Mouse (Mus musculus): ENCODE measurements around the gene App. TPM values are rescaled to one million over a fixed set of nuclear protein-coding genes. Genes with fewer than 3 reads are reported as not detected.

Gene App
- polyA plus RNA-seq, 1 experiment from 2014 or later, result 225 TPM

DNA sequence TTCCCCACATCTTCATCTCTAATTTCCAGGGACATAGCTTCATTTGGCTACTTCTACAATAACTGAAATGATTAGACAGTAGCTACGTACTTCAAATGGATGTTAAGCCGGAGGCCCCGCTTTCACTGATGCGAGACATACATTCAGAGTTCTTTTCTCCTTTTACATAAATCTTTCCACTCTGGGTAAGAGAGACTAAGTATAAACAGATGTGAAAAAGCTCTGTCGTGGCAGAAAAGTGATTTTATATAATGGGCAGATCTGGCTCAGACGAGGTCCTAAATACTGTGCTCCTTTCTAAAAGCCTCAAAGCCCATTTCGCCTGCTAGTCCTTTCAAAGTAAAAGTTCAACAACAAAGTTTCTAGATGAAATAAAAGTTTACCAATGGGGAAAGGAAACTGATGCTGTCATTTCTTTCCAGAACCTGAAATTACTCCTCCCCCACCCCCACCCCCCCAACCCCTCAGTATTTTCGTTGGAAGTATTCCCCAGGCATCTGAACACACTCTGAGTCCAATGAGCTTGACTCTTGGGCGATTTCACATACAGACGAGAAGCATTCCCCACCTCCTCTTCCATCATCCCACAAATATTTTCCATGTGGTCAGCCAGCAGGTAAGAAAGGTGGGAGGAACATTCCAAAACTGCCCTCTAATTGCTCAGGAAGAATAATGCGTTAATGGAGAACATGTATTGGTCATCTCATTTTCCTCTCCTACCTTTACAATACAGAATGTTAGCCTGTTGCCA lies 15.6 kb downstream of the App start:
- no peak overlapping the region for H3K27ac ChIP-seq (ENCODE audit: low read depth, low read length)
- no peak overlapping the region for H3K9ac ChIP-seq (ENCODE audit: low read depth, low read length)
- H3K27me3 ChIP-seq (ENCODE audit: control insufficient read depth, insufficient read depth, low read length), result no peaks in the 10 kb centered on the region
- no peak overlapping the region for H3K4me2 ChIP-seq (replicated peaks; ENCODE audit: low read depth, low read length)
- H3K36me3 ChIP-seq (ENCODE audit: control insufficient read depth, insufficient read depth, low read length), result no peaks in the 10 kb centered on the region
- no peaks in the 10 kb centered on the region for H3K9me3 ChIP-seq (ENCODE audit: control insufficient read depth, low read length)
- no peak for ATAC-seq (ENCODE audit: low FRiP score, low TSS enrichment)
- H3K4me1 ChIP-seq (ENCODE audit: control insufficient read depth, insufficient read depth, low read length), result peaks cover 29% of the 10 kb centered on the region
- H3K4me3 ChIP-seq (ENCODE audit: low read length), result no peak overlapping the region
- WGBS, result 42% methylated on average over 11 of the region's 11 CpGs

DNA sequence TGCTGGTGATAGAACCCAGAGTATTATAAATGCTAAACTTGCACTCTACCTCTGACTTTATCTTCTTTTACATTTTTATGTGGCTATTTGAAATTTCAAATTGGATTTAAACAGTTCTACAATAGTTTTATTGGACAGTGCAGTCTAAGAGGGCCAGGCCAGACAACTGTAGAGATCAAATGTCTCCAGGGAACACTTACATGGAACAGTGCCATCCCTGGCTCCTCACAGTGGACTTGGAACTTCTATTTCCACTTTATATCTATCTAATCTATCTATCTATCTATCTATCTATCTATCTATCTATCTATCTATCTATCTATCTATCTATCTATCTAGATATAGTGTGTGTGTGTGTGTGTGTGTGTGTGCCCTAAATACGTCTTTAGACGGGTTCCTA lies 16.4 kb downstream of the App start:
- 82% methylated on average over 2 of the region's 2 CpGs for WGBS
- H3K4me1 ChIP-seq (ENCODE audit: control insufficient read depth, insufficient read depth, low read length), result peaks cover 36% of the 10 kb centered on the region
- H3K36me3 ChIP-seq (ENCODE audit: control insufficient read depth, insufficient read depth, low read length), result no peaks in the 10 kb centered on the region
- H3K9me3 ChIP-seq (ENCODE audit: control insufficient read depth, low read length), result no peaks in the 10 kb centered on the region
- no peaks in the 10 kb centered on the region for H3K27me3 ChIP-seq (ENCODE audit: control insufficient read depth, insufficient read depth, low read length)
- H3K4me2 ChIP-seq (replicated peaks; ENCODE audit: low read depth, low read length), result no peak overlapping the region
- H3K9ac ChIP-seq (ENCODE audit: low read depth, low read length), result no peak overlapping the region
- no peak overlapping the region for H3K27ac ChIP-seq (ENCODE audit: low read depth, low read length)
- ATAC-seq (ENCODE audit: low FRiP score, low TSS enrichment), result no peak
- no peak overlapping the region for H3K4me3 ChIP-seq (ENCODE audit: low read length)

DNA sequence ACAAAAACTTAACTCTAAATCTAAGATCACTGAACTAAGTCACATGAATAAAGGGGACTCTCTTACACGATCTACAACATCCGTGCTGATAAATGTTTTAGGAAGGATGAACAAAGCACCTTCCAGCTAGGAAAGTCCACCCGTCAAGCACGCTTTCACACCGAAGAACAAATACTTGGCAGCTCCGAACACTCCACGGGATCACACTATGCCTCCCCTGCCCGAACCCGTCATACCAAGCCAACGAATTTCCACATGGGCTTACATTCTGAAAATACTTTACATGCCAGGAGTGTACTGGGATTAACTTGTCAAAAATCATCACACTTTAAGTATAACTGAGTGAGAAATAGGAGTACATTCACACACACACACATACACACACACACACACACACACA lies 17.7 kb downstream of the App start:
- Histone ChIP-seq H3K4me2 (replicated peaks; ENCODE audit: low read depth, low read length) (no peak overlapping the region), H3K4me1 (ENCODE audit: control insufficient read depth, insufficient read depth, low read length) (peaks cover 47% of the 10 kb centered on the region), H3K4me3 (ENCODE audit: low read length) (no peak overlapping the region), H3K27me3 (ENCODE audit: control insufficient read depth, insufficient read depth, low read length) (no peaks in the 10 kb centered on the region), H3K9me3 (ENCODE audit: control insufficient read depth, low read length) (no peaks in the 10 kb centered on the region), H3K9ac (ENCODE audit: low read depth, low read length) (no peak overlapping the region), H3K27ac (ENCODE audit: low read depth, low read length) (no peak overlapping the region), H3K36me3 (ENCODE audit: control insufficient read depth, insufficient read depth, low read length) (no peaks in the 10 kb centered on the region)
- ATAC-seq (ENCODE audit: low FRiP score, low TSS enrichment), result no peak
- 88% methylated on average over 10 of the region's 10 CpGs for WGBS

DNA sequence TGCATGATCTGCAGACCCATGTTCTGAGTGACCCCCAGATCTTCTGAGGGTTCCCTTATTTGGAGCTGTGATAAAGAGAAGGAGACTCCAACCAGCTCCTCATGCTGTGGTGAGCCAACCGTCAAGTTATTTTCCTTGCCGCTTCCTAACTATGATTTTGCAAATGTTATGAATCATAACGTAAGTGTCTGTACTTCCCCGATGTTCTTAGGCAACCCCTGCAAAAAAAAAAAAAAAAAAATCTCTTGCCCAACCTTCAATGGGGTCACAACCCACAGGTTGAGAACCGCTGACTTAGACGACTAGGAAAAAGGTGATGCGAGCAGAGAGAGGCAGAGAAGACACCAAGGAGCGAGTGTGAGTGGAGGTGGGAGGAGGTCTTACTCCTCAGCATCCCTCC lies 21.1 kb downstream of the App start:
- Histone ChIP-seq H3K27ac (ENCODE audit: low read depth, low read length) (peak overlapping the region; percentile 80; the same call in 1 of the 2 replicates), H3K4me1 (ENCODE audit: control insufficient read depth, insufficient read depth, low read length) (peaks cover 47% of the 10 kb centered on the region), H3K9ac (ENCODE audit: low read depth, low read length) (no peak overlapping the region), H3K27me3 (ENCODE audit: control insufficient read depth, insufficient read depth, low read length) (no peaks in the 10 kb centered on the region), H3K9me3 (ENCODE audit: control insufficient read depth, low read length) (no peaks in the 10 kb centered on the region), H3K4me3 (ENCODE audit: low read length) (no peak overlapping the region), H3K36me3 (ENCODE audit: control insufficient read depth, insufficient read depth, low read length) (no peaks in the 10 kb centered on the region; the same call in 1 of the 2 replicates), H3K4me2 (replicated peaks; ENCODE audit: low read depth, low read length) (no peak overlapping the region)
- 71% methylated on average over 8 of the region's 8 CpGs for WGBS
- no peak for ATAC-seq (ENCODE audit: low FRiP score, low TSS enrichment)

DNA sequence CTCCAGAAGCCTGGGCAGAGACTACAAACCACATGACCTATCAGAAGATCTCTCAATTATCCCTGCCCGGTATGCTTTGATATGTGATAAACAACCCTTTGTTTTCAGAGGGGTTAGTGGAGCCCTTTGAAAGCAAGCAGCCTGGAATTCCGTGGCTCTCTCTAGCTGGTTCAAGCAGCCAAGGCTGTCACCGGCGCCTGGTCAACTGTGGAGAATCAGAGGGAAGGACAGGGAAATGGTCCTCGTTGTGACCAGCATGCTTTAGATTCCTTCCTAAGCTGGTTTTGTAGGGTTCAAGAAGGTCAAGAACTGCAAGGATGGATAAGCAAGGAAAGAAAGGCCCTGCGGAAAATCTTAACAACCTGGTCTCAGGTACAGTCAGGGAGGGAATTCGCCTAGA lies 21.9 kb downstream of the App start:
- no peak overlapping the region for H3K9ac ChIP-seq (ENCODE audit: low read depth, low read length)
- H3K4me3 ChIP-seq (ENCODE audit: low read length), result no peak overlapping the region
- peak overlapping the region; percentile 22; the same call in 1 of the 2 replicates for H3K4me2 ChIP-seq (replicated peaks; ENCODE audit: low read depth, low read length)
- WGBS, result 7% methylated on average over 7 of the region's 7 CpGs
- H3K4me1 ChIP-seq (ENCODE audit: control insufficient read depth, insufficient read depth, low read length), result peaks cover 50% of the 10 kb centered on the region
- H3K27me3 ChIP-seq (ENCODE audit: control insufficient read depth, insufficient read depth, low read length), result no peaks in the 10 kb centered on the region
- peak overlapping the region; percentile 80 for H3K27ac ChIP-seq (ENCODE audit: low read depth, low read length)
- H3K9me3 ChIP-seq (ENCODE audit: control insufficient read depth, low read length), result no peaks in the 10 kb centered on the region
- ATAC-seq (ENCODE audit: low FRiP score, low TSS enrichment), result peak; percentile 85
- H3K36me3 ChIP-seq (ENCODE audit: control insufficient read depth, insufficient read depth, low read length), result no peaks in the 10 kb centered on the region; the same call in 1 of the 2 replicates

DNA sequence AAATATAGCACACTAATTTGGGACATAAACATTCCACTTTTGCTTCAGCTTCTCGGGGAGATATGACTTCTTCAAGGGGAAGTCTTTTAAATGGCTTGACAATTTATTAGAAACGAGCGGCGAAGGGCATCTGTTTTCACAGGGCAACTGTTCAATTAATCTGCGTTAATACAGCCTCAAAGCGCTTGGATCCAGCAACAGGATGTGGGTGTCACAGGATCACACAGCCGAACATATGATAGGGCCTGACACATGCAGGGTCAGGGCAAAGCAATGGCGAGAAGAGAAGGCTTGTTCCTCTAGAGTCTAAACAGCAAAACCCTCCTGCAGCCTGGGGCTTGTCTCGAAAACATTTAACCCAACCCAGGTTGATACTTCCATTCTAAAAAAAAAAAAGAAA lies 22.7 kb downstream of the App start:
- ATAC-seq (ENCODE audit: low FRiP score, low TSS enrichment), result no peak
- no peak overlapping the region for H3K4me2 ChIP-seq (replicated peaks; ENCODE audit: low read depth, low read length)
- no peak overlapping the region for H3K27ac ChIP-seq (ENCODE audit: low read depth, low read length)
- H3K36me3 ChIP-seq (ENCODE audit: control insufficient read depth, insufficient read depth, low read length), result no peaks in the 10 kb centered on the region; the same call in 1 of the 2 replicates
- H3K9ac ChIP-seq (ENCODE audit: low read depth, low read length), result no peak overlapping the region
- peaks cover 50% of the 10 kb centered on the region for H3K4me1 ChIP-seq (ENCODE audit: control insufficient read depth, insufficient read depth, low read length)
- WGBS, result 6% methylated on average over 9 of the region's 9 CpGs
- H3K27me3 ChIP-seq (ENCODE audit: control insufficient read depth, insufficient read depth, low read length), result no peaks in the 10 kb centered on the region
- H3K9me3 ChIP-seq (ENCODE audit: control insufficient read depth, low read length), result no peaks in the 10 kb centered on the region
- no peak overlapping the region for H3K4me3 ChIP-seq (ENCODE audit: low read length)

DNA sequence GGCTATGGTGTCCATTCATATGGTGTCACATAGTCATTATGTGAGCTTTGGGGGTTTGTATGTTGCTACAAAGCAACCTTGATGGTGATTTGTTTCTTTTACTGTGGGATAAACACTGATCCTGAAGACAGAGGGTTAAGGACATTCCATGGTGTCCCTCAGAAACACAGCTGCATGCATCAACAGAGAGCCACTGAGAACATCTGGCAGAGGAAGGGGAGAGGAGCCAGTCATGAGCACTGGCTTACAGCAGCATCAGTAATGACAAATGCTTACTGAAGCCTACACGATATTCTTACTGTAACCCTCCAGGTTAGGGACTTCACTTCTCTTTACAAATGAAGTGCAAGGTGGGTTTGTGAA lies 24.1 kb downstream of the App start:
- Histone ChIP-seq H3K4me1 (ENCODE audit: control insufficient read depth, insufficient read depth, low read length) (peaks cover 52% of the 10 kb centered on the region), H3K9me3 (ENCODE audit: control insufficient read depth, low read length) (no peaks in the 10 kb centered on the region), H3K9ac (ENCODE audit: low read depth, low read length) (no peak overlapping the region), H3K36me3 (ENCODE audit: control insufficient read depth, insufficient read depth, low read length) (no peaks in the 10 kb centered on the region; the same call in 1 of the 2 replicates), H3K4me2 (replicated peaks; ENCODE audit: low read depth, low read length) (no peak overlapping the region), H3K27me3 (ENCODE audit: control insufficient read depth, insufficient read depth, low read length) (no peaks in the 10 kb centered on the region), H3K27ac (ENCODE audit: low read depth, low read length) (no peak overlapping the region), H3K4me3 (ENCODE audit: low read length) (no peak overlapping the region)
- ATAC-seq (ENCODE audit: low FRiP score, low TSS enrichment), result no peak
- 74% methylated on average over 1 of the region's 1 CpGs for WGBS

DNA sequence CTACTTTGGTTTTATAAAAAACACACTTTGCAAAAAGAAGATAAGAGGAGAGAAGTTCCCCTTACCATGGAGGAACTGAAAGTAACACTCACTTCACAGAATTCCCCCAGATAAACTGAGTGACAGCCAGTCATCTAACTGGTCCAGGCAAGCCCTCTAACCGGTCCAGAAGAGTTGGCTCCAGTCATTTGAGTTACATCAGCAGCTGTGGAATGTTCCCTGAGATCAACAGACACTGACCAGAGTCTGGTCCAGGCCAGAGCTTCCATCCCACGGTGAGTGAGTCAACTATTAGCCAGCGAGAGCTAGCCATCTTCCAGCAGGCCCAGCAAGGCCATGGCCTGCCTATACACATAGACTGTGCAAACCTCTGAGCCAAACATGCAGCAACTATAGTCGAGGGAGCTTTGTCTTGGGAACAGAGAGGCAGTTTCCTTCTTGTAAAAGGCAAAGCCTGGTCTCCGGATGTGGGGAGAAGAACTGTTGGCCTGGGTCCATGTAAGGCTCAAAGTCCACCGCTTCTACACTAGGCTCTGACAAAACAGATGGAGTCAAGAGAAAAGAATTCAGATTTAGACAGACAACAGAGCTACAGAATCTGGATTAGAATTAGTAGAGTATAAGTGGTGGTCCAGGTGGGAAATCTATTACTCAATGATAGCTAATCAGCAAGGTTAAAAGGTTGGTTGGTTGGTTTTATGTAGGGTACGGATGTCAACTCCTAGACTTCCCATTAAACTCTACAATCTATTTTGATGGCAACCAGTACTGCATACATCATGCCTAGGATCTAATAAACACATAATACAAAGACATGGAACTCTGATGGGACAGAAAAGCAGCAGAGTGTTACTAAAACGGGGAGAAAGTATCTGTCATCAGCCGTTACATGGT lies 24.7 kb downstream of the App start:
- Histone ChIP-seq H3K36me3 (ENCODE audit: control insufficient read depth, insufficient read depth, low read length) (no peaks in the 10 kb centered on the region; the same call in 1 of the 2 replicates), H3K4me1 (ENCODE audit: control insufficient read depth, insufficient read depth, low read length) (peaks cover 49% of the 10 kb centered on the region), H3K4me2 (replicated peaks; ENCODE audit: low read depth, low read length) (no peak overlapping the region), H3K9ac (ENCODE audit: low read depth, low read length) (no peak overlapping the region), H3K27me3 (ENCODE audit: control insufficient read depth, insufficient read depth, low read length) (no peaks in the 10 kb centered on the region), H3K4me3 (ENCODE audit: low read length) (no peak overlapping the region), H3K27ac (ENCODE audit: low read depth, low read length) (no peak overlapping the region), H3K9me3 (ENCODE audit: control insufficient read depth, low read length) (no peaks in the 10 kb centered on the region)
- ATAC-seq (ENCODE audit: low FRiP score, low TSS enrichment), result no peak
- 66% methylated on average over 9 of the region's 9 CpGs for WGBS

DNA sequence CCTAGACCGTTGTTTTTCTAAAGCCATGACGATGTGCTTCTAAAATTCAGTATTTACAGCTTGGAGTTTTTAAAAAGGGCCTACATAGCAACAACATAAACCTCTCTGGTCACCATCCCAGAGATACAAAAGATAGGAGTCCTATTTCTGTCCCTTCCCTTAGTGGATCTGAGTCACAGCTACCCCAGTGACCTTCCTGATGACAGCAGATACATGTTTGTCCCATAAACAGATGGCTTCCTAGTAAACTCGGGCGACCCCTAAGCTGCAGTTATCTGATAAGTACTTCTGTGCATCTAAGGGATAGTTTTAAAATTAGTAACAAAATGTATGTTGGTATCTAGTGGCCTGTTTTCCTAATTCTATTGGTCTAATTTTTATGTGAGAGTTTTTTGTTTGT lies 26.1 kb downstream of the App start:
- Histone ChIP-seq H3K9ac (ENCODE audit: low read depth, low read length) (no peak overlapping the region), H3K36me3 (ENCODE audit: control insufficient read depth, insufficient read depth, low read length) (no peaks in the 10 kb centered on the region; the same call in 1 of the 2 replicates), H3K27ac (ENCODE audit: low read depth, low read length) (no peak overlapping the region; the same call in 1 of the 2 replicates), H3K27me3 (ENCODE audit: control insufficient read depth, insufficient read depth, low read length) (no peaks in the 10 kb centered on the region), H3K4me3 (ENCODE audit: low read length) (no peak overlapping the region), H3K9me3 (ENCODE audit: control insufficient read depth, low read length) (no peaks in the 10 kb centered on the region), H3K4me2 (replicated peaks; ENCODE audit: low read depth, low read length) (no peak overlapping the region), H3K4me1 (ENCODE audit: control insufficient read depth, insufficient read depth, low read length) (peaks cover 43% of the 10 kb centered on the region)
- 45% methylated on average over 4 of the region's 4 CpGs for WGBS
- no peak for ATAC-seq (ENCODE audit: low FRiP score, low TSS enrichment)
